Mouse (Mus musculus): Measurements from ENCODE around the gene Irak4.

DNA sequence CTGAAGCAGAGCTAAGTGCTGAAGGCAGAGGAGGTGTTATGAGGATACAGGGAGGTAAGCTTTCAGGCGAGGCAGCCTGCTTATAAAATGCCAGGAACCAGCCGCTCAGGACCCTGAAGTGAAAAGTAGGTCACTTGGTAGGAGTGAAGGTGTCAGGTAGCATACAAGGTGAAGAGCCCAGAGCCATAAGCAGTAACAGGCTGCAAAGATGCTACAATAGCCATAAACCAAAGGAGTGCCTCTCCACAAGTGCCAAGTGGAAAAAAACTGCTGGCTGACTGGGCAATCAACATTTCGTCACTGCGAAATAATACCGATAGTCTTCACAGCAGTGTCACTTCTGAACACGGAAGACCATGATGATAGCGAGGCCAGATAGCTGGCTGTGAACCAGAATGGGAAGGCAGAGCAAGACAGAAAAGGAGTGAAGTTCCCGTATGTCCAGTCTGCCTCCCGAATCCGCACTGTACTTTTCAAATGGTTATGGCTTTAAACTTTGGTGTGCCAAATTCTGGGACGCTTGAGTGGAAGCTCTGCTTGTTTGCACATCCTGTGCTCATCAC, 56.8 kb downstream of the Irak4 start:
- no peak for TF ChIP-seq GATA1 (IDR thresholded peaks at IDR 0.05; ENCODE audit: low read length)
- no peak for TF ChIP-seq TAL1 (IDR thresholded peaks at IDR 0.05; ENCODE audit: low read length)
